Mouse (Mus musculus) ES-E14 (cell line): ENCODE measurements around the gene Pkd1l3.

ENCODE experiments used
- CHD2 ChIP-seq: IDR thresholded peaks from 2 replicates; pipeline ENCODE4 v1.6.1; 2014; ENCODE audit warnings: mild to moderate bottlenecking, low read depth, low read length, inconsistent platforms
- HCFC1 ChIP-seq: IDR thresholded peaks from 2 replicates; pipeline ENCODE4 v1.6.1; 2012; ENCODE audit warnings: low read length, inconsistent platforms, borderline replicate concordance; ENCODE audit not compliant: insufficient read depth
- MAFK ChIP-seq: IDR thresholded peaks from 2 replicates; pipeline ENCODE4 v1.6.1; 2014; ENCODE audit warnings: mild to moderate bottlenecking, low read depth, low read length, inconsistent platforms; ENCODE audit not compliant: insufficient read depth
- ZC3H11A ChIP-seq: IDR thresholded peaks from 2 replicates; pipeline ENCODE4 v1.6.1; 2012; ENCODE audit warnings: low read depth, mild to moderate bottlenecking, inconsistent platforms, low read length, borderline replicate concordance

- TF ChIP-seq HCFC1: no peak
- no peak for TF ChIP-seq CHD2
- no peak for TF ChIP-seq ZC3H11A
- no peak for TF ChIP-seq MAFK
These were observed 35.4 kb upstream of the Pkd1l3 start, which contains the start of gene Hp for GRCm38 (mm10) chr8:109578900-109579301.
